Mouse (Mus musculus): ENCODE measurements around the gene Lin7a.

Gene Lin7a

DNA sequence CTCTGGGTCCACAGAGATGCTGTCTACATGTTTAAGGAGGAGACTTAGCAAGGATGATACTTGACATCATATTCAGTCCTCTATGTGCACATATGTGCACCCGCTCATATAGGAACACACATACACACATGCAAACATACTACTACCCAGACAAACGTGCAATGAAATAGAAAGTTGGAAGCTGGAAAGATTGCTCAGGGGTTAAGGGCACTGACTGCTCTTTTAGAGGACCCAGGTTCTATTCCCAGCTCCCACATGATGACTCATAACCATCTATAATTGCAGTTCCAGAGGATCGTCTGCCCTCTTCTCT, 19.0 kb upstream of the Lin7a start:
- DNase-seq, result no peak

DNA sequence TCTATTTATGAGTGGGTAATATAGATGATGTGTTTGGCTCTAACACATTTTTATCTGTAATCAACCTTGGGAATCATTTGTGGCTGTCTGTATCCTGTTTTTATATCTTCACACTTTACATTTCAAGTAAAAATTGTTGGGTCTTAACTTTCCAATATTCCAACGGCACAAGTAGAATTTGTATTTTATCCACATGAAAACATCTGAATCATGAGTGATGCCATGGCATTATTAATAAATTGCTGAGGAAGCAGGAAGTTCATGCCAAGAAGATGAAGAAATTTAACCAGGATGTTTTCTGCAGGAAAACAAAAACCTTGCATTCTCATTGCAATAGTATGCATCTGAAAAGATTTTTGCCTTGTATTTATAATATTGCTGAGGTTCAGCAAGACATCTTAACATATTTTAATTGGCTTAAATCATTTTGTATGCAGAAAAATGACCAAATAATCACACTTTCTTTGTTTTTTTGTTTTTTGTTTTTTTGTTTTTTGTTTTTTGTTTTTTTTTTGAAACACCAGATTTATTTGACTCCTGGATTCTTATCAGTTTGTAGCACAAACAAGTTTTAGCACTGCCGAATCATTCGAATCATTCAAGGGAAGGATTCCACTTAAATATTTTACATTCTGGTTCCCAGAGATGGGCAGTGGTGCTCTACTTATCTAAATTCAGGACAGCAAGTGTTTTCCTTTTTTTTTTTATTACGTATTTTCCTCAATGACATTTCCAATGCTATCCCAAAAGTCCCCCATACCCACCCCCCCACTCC, 18.1 kb upstream of the Lin7a start:
- DNase-seq, result no peak

DNA sequence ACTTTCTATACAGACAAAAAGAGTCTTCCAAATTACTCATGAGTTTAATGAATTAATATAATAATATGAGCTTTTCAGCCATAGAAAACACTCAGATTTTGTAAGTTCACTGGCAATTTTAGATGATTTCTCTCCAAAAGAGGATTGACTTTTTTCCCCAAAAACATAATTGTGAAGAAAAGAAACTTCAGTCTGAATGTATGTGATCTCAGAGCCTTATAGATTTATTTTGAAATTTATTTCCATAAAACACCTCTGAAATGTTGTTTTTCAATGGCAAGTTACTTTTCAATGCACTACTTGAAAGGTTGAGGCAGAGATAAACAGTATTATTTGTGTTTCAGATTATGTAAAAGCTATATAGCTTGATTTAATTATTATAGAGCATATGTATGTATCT, 16.8 kb upstream of the Lin7a start:
- DNase-seq, result no peak

DNA sequence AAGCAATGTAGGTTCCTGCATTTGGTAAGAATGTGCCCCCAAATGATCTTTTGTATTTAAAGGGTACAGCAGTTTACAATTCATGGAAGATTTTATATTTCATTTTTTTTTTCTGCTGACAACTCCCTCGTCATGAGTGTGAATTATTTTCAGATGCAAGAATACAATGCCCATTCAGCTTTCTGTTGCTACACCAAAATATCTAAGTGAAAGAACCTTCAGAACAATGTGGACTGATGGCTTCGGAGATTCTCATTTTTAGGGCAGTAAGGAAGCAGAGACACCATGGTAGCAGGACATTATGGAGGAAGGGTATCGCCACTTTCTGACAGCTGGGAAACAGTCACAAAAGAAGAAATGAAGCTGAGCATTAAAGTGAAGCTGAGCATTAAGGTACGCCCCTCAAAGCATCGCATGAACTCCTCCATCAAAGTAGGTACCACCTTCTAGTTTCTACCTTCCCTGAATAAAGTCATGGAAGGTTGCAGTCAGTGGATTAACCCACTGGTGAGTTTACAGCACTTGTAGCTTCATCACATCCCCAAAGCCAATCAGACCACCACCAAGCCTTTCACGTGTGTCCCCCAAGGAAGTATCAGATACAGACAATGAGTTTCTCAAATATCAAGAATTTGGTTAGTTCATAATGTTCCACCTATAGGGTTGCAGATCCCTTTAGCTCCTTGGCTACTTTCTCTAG, 16.0 kb upstream of the Lin7a start:
- DNase-seq, result no peak

DNA sequence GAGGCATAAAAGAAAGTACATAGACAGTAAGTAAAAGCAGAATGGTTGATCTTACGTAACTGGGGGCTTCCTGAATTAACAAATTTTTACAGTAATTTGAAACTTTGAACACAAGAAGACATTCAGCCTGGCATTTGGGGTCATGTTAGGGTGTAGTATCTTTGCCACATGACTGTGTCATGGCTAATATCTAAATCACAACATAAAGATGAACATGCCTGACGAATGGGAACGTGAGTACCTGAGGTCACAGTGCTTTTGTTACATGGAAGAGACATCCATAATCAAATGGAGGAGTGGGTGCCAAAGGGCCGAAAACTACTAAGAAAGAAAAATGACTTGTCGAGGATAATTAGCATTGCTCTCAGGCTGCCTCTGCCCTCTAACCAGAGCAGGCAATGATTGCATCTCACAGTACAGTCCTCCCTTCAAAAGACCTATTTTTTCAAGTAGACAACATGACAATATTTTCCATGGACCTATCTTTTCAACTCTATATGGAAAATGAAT, 15.0 kb upstream of the Lin7a start:
- DNase-seq, result no peak

DNA sequence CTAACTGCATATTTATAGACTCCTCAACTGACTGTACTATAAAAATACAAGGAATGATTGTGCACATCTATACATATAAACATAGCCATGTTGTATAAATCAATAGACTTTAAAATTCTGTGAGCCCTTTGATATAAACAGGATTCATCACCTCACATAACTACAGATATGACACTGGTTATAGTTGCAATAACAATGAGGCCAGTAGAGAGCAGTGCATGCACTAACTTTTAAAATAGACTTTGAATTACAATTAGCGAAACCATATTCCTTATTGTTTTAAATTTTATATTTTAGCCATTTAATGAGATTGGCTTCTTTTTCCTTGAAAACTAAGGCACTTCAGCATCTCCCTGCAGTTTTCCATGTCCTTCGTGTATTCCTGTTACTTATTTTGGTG, 11.1 kb upstream of the Lin7a start:
- peak in 1 of 2 experiments; percentile 32 for DNase-seq

DNA sequence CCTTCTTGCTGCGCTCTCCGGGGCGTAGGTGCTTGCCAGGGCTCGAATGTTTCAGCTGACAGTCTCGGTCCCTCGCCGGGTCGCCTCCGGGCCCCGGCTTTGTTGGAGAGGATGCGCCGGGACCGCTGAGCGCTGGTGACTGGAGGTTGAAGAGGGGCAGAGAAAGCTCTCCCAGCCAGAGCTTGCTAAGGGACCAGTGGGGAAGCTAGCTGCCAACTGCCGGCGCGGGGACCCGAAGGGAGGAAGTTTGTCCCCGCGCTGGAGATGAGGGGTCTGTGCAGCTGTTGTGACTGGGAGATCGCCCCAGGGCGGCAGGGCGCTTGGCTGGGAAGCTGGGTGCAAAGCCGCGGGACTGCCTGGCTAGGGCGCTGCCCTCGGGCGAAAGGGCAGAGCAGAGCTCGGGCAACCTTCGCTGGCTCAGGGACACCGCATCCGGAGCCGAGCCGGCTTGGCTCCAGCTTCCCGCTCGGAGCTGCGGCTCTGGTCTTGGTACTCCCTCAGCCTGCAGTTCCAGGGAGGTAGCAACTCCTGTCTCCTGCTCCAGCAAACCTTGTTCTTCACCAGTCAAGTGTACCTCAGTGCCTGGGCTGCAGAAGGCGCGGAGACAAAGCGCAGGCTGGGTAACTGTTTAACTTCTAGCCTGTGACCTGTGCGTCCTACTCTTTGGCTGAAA, 781 bp downstream of the Lin7a start:
- peak; percentile 67 to 82 for DNase-seq

DNA sequence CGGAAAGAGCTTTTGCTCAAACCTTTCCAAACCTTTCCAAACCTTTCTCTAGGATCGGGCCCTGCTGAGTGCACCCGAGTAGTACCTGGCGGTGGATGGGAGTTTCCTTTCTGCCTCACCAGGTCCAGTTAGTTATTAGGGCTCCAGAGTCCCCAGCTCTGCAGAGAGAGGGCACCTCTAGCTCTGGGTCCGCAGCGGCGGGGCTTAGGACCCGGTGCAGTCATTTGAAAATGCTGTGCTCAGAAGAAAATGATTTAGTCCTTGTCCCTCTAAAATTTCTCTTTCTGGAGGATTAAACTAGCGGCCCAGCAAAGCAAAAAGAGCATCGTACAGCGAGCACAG, 1.3 kb downstream of the Lin7a start:
- peak in 1 of 2 experiments; percentile 64 for DNase-seq

DNA sequence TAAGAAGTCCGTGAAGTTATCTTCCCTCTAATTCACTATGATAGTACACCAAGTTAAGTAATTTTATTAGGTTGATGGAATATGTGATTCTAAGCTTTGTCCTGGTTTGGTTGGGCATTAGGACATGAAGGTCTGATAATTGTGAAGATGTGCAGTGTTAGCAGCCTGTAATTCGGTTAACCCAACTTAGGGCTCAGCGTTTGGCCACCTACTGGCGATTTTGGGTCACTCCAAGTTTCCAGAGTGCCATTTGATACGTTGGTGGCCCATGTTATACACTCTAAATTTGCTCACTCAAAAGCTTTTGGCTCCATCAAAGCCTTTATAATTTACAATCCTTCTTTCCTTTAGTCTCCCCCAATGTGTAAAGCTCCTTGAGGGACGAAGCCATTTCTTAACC, 2.4 kb downstream of the Lin7a start:
- peak; percentile 61 to 66 for DNase-seq

DNA sequence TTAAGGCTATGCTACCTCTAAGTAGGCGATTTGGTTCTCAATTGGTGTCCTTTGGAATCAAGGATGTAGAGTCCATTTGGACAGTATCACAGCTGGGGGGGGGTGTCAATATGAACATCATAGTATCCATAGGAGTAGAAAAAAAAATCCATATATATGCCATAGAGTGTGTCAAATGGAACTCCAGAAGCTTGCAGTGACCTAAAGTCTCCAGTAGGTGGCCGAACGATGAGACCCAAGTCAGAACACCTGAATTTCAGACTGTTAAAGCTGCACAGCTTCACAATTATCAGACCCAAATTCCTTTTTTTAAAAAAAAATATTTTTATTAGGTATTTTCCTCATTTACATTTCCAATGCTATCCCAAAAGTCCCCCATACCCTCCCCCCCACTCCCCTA, 3.3 kb downstream of the Lin7a start:
- DNase-seq, result peak in 1 of 2 experiments; percentile 42

DNA sequence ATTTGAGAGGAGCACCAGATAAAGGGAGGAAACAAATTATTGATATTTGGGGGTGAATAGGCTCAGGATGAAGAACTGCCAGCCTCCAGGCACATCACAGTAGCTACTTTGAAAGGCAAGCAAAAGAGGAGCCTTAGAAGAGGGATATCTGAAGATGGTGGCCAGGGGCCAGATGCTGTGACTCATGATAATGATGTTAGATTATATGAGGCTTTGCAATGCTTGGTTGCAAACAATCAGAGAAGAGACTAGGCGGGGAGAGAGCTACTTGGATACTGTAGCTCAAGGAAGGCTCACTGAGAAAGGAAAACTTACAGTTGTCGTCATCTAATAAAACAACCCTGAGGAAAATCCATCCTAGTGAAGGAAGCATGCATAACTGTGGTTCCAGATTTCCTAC, 5.2 kb downstream of the Lin7a start:
- peak; percentile 46 to 48 for DNase-seq

DNA sequence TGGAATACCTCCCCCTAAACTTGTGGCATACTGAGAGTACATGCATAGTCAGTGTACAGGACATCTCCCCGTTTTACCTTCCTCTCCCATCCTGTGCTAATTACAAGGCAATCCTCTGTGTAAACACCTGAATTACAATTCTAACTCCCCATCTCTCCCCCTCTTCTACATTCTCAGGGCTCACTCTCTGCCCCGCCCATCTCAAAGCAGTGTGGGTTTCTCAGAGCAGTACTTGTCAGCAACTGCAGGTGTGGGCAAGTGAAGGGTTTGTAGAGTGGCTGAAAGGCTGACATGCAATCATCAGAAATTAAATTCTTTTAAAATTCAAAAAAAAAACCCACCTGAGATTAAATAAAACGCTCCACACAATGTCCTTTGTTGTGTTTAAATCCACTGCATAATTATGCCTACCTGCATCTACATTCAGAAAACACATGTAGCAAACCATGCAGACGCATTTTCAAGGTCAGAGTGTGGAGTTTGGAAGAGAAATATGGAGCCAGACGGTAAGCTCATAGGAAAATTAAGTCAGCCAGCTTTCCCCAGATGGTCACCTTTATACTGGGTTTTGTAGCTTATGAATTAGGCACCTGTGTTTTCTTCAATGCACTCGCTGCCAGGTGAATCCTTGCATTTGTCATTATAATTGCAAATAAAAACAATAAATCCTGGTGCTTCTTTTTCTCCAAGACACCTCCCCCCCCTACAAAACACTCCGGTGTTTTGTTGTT, 22.6 kb downstream of the Lin7a start:
- peak; percentile 70 to 74 for DNase-seq

DNA sequence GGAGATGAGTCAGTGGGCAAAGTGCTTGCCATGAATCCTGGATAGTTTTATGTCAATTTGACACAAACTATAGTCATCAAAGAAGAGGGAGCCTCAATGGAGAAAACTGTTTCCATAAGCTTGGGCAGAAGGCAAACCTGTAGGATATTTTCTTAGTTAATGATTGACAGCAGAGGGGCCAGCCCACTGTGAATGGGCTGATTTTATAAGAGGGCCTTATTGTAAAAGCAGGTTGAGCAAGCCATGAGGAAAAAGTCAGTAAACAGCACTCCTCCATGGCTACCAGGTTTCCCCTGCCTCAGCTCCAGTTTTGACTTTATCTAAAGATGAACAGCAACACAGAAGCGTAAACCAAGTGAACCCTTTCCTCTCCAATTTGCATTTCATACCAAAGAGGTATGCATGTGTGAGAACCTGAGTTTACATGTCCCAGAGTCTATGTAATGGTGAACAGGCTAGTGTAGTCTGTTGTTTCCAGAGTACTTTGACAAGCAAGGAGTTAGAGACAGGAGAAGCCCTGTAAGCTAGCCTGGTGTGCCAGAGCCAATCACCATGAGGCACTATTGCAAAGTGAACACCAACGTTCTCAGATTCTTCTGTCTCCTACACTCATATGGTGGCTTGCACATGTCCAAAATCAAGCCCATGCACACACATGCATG, 29.2 kb downstream of the Lin7a start:
- DNase-seq, result no peak

DNA sequence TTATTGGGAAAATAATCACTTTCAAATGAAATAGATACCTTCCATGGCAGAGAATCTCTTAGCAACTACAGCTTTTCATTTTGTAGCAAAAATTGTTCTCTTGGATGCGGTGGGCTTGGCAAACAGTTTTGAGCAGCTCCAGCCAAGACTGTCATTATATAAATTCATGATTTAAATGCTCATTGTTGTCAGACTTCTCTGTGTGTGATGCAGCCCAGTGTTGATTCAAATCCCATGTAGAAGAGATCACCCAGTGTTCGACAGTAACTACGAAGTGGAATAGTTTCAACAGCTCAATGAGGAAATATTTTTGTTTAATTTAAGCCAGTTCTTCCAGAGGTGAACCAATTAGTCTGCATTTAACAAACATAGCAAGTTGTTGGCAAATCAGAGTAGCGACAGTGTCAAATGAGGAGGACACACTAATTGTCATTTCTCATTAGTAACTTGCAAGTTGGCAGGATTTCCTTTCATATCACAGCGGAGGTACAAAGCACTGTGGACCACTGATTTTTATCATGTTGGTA, 39.5 kb downstream of the Lin7a start:
- no peak for DNase-seq

DNA sequence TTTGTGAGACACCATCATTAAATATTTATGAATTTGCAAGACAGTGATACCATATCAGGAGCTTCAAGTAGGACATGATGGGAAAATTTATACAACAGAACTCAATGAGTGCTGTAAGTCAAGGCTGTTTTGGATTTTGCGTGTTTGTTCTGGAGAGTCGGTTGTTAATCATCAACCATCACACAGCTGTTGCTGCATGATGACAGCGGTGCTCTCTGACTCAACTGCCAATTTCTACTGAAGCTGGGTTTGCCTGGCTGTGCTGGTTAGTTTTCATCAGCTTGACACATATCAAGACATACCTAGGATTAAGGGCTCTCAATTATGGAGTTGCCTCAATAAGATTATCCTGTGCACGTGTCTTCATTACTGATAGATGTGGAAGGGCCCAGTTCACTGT, 41.1 kb downstream of the Lin7a start:
- no peak for DNase-seq

DNA sequence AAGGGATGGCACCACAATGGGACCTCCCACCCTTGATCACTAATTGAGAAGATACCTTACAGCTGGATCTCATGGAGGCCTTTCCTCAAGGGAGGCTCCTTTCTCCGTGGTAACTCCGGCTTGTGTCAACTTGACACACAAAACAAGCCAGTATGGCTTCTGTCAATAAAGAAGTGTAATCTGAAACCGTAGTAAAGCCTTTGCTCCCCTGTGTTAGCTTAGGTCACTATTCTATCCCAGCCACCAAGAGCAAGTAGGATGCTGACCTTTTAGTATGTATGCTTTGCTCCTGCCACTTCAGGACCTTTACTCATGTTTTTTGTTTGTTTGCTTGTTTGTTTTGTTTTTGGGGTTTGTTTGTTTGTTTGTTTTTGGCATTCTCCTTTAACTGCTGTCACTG, 41.9 kb downstream of the Lin7a start:
- DNase-seq, result no peak

DNA sequence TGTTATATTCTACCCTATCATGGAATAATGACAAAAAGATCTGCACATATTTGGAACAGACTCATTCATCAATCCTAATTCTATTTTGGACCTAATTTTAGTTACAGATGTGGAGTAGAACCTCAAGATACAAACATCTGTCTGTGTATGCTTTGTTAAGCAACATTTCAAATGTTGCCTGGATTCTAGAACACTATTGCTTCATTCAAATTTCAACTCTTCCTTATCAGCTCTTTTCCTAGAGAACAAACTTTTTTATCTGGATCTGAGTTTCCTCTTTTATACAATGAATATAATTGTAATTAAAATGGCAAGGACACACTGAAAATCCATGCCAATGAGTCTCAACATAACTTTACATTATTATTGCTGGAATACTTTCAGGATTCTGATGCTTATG, 43.8 kb downstream of the Lin7a start:
- DNase-seq, result no peak

DNA sequence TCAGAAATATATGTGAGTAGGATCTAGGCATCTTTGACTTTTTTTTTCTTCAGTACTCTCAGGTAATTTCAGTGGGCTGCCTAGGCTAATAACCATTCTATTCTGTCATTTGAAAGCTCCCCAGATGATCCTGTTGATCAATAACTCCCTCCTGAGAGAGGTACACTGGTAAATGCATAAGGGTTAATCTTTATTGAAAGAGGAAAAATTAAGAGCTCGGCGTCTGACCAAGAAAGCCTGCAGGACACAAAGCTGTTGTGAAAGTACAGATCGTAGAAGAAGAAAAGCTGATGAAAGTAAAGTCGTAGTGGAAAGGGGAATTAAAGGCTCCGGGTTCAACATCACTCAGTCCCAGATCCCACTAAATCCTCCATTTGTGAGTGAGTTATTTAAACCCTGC, 44.2 kb downstream of the Lin7a start:
- DNase-seq, result no peak

DNA sequence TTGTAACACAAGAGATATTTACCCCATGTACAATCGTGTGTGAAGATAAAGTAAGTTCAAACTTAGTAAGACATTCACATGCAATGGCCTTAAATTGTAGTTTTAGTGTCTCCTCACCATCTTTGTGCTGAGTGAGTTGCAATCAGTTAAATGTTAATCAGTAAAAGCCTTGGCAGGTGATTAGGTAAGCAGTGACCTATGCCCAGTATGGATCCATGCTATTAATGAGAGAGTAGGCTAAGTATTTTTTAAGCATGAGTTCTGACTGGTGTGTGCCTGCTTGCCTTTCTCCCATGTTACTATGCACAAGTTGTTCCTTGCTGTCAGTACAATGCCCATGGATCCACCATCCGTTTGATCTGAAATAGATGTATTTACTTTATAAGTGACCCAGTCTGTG, 44.6 kb downstream of the Lin7a start:
- DNase-seq, result no peak

DNA sequence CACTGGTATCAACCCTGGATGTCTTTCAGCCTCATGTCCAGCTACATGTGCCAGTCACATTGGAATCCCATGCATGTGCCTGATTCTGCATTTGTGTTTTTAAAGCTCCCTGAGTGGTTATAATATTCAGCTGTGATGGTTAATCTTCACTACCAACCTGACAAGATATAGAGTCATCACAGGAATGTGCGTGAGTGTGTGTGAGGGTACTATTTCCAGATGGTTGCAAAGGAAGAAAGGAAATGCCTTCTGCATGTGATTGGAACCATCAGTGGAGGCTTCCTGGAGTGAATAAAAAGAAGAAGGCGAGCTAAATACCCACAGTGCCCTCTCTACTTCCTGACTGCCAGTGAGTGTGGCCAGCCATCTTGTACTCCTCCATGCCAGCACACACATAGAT, 48.2 kb downstream of the Lin7a start:
- DNase-seq, result no peak

DNA sequence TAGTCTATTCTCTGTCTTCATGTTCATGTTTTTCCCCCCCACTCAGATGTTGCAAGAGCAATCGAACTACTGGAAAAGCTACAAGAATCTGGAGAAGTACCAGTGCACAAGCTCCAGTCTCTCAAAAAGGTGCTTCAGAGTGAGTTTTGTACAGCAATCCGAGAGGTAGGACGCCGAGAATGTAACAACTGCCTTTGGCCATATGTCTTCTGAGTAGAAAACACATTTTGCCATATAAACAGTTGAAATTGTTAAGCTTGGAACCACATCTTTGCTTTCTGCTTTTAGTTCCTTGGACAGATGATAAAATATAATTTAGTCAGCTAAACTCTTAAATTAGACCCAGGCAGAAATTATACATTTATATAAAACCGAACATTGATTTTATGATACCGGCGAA, 52.4 kb downstream of the Lin7a start:
- DNase-seq, result no peak

DNA sequence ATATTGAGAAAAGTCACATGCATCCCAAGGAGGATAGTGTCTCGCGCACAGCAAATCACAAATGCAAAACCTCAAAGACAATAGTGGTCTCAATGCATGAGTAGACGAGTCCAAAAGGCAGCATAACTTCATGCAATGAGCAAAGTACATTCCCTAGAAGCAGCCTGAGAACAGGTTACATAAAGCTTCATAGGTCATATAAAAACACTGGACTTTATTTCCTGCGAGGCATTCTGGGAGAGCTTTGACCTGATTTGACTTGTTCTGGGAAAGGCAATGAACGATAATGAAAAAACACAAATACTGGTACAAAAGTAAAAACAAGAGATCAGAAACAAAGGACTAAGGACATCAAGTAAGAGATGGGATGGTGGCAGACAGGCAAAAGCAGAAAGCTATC, 54.1 kb downstream of the Lin7a start:
- DNase-seq, result no peak

DNA sequence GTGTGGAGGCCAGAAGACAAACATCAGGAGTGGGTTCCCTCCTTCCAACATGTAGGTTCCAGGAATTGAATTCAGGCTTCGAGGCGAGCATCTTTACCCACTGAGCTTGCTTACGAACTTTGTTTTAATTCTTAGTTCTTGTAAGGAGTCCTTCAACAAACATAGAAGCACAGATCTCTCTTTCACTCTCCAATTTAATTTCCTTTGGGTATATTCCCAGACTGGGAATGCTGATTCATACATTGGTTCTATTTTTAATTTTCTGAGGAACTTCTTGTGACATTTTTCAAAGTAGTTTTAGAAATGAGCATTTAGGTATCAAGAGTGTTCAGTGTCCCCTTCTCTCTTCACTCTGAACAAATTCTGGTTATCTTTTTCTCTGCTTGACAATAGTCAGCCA, 68.0 kb downstream of the Lin7a start:
- no peak for DNase-seq

Measured in cerebellum, adult 18-20 months (tissue).